8 mouse cellular contexts compared by ENCODE assay signal in genomic region chr12:8379795-8380521, GRCm38 (mm10).
DNase-seq lines count a peak whose midpoint lies in the region; ATAC-seq lines count a peak whose summit lies in the region.
"Had no signal": no experiment of that assay in that cellular context is flagged by ENCODE, and none has a peak within 500 bp of the region (broad histone marks: within the 10 kb centered on the region; RNA-seq: fewer than 3 reads in every experiment).

No protein-coding gene starts in this region.

- H3K27me3 ChIP-seq in heart, embryonic 16.5 days (ENCODE audit: control insufficient read depth, insufficient read depth, low read length): no peaks in the 10 kb centered on the region
- no peaks in the 10 kb centered on the region for H3K27me3 ChIP-seq in limb, embryonic 13.5 days

- H3K4me3 ChIP-seq in heart, embryonic 16.5 days (ENCODE audit: low read length): no peak overlapping the region
- H3K4me3 ChIP-seq in limb, embryonic 13.5 days: no peak overlapping the region

- H3K9ac ChIP-seq in heart, embryonic 16.5 days (ENCODE audit: low read length): no peak overlapping the region
- H3K9ac ChIP-seq in limb, embryonic 13.5 days: no peak overlapping the region
- H3K9ac ChIP-seq: liver, embryonic 14.5 days had no signal

- ATAC-seq in heart, embryonic 16.5 days (replicated peaks; ENCODE audit: extremely low read depth, insufficient read depth, low FRiP score): peak; percentile 71
- peak; percentile 42; the same call in 1 of the 2 replicates for ATAC-seq in limb, embryonic 13.5 days (ENCODE audit: low FRiP score, low read depth)

- peak; percentile 92 for DNase-seq in NIH3T3 (ENCODE audit: low read depth)
- DNase-seq in adrenal gland, postnatal 36 days: peak; percentile 93 to 95
- peak; percentile 38 for DNase-seq in urinary bladder, adult 2 months (ENCODE audit: low spot score)
- DNase-seq in layer of hippocampus, adult 9-10 months (ENCODE audit: low spot score): no peak
- no peak for DNase-seq in cerebellum, postnatal 36 days

- H3K27ac ChIP-seq in heart, embryonic 16.5 days (ENCODE audit: low read length): peak overlapping the region; percentile 24; the same call in 1 of the 2 replicates
- H3K27ac ChIP-seq in limb, embryonic 13.5 days: no peak overlapping the region; the same call in 1 of the 2 replicates
- H3K27ac ChIP-seq: liver, embryonic 14.5 days had no signal

- no peaks in the 10 kb centered on the region for H3K9me3 ChIP-seq in heart, embryonic 16.5 days (replicated peaks; ENCODE audit: control insufficient read depth, low read length)
- no peaks in the 10 kb centered on the region for H3K9me3 ChIP-seq in limb, embryonic 13.5 days

- H3K4me1 ChIP-seq in heart, embryonic 16.5 days (ENCODE audit: control insufficient read depth, insufficient read depth, low read length): peaks cover 25% of the 10 kb centered on the region
- peaks cover 41% of the 10 kb centered on the region for H3K4me1 ChIP-seq in limb, embryonic 13.5 days

- H3K4me2 ChIP-seq in heart, embryonic 16.5 days (ENCODE audit: low read depth, low read length): no peak overlapping the region
- no peak overlapping the region for H3K4me2 ChIP-seq in limb, embryonic 13.5 days (replicated peaks)

- 35% methylated on average over 8 of the region's 8 CpGs for WGBS in heart, embryonic 16.5 days
- WGBS in limb, embryonic 13.5 days: 44% methylated on average over 8 of the region's 8 CpGs

- H3K36me3 ChIP-seq in heart, embryonic 16.5 days (ENCODE audit: control insufficient read depth, insufficient read depth): no peaks in the 10 kb centered on the region
- H3K36me3 ChIP-seq in limb, embryonic 13.5 days: no peaks in the 10 kb centered on the region

Comparison
In these comparisons a context has a peak if more than half of its experiments do, and no peak if none do; other contexts are left out.
1. DNase-seq: peak in NIH3T3 (single experiment), adrenal gland, postnatal 36 days (2 of 2) and urinary bladder, adult 2 months (single experiment); none in layer of hippocampus, adult 9-10 months (single experiment) and cerebellum, postnatal 36 days (0 of 2).